Mouse (Mus musculus): ENCODE measurements around the gene Scgb2b20. TPM values are rescaled to one million over a fixed set of nuclear protein-coding genes. Genes with fewer than 3 reads are reported as not detected.

Scgb2b20 gene
- not detected for polyA plus RNA-seq (2017; shearing (Covaris generic))

GRCm38 (mm10) chr7:33366222-33366621, at the start of gene Scgb2b20:
Gene Scgb2b20, minus strand, starts transcription at chr7:33366322.

GRCm38 (mm10) chr7:33372934-33373333, 6.8 kb upstream of the Scgb2b20 start, which contains the start of gene Scgb1b20:
Gene Scgb1b20, plus strand, starts transcription at chr7:33373234.

Other genes with a start within 250 kb of the Scgb2b20 start
- gene Scgb2b18, start 192.5 kb downstream of the Scgb2b20 start, polyA plus RNA-seq (2017; shearing (Covaris generic)), result not detected
- not detected for gene Scgb1b18, start 180.8 kb downstream of the Scgb2b20 start, polyA plus RNA-seq (2017; shearing (Covaris generic))
- not detected for gene Scgb2b19, start 86.0 kb downstream of the Scgb2b20 start, polyA plus RNA-seq (2017; shearing (Covaris generic))
- gene Scgb1b19, start 79.0 kb downstream of the Scgb2b20 start, polyA plus RNA-seq (2017; shearing (Covaris generic)), result not detected
- gene Scgb1b20, start 6.9 kb upstream of the Scgb2b20 start, polyA plus RNA-seq (2017; shearing (Covaris generic)), result not detected
- gene Scgb2b21, start 154.1 kb upstream of the Scgb2b20 start, polyA plus RNA-seq (2017; shearing (Covaris generic)), result not detected